Mouse (Mus musculus): ENCODE results near the gene Nin.

DNA sequence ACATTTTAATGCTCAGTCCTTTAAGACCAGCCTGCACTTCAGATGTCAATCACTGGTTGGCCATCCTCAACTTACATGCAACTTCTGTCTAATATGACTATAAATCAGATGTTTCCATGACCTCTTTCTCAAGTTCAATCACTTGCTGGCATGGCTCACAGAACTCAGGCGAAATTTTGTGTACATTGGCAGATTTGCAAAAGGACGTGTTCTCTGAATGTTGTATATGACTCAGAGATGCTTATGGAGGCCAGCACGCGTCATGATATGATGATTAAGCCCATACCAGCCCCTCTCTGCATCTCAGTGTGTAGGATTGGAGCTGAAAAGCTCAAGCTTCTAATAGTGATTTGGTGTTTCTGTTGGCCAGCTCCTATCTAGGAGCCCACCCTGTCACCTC lies 13.1 kb upstream of the Nin start:
- TF ChIP-seq CTCF (IDR thresholded peaks at IDR 0.05; ENCODE audit: extremely low read depth, insufficient read depth, insufficient read length, insufficient replicate concordance) (no peak), POLR2A (IDR thresholded peaks at IDR 0.05; ENCODE audit: low read depth, low read length) (no peak)

Data from spleen, adult 2 months (tissue).